Mouse (Mus musculus) layer of hippocampus, adult 8-10 months (tissue): ENCODE measurements around the gene Ldlrad3. TPM values are rescaled to one million over a fixed set of nuclear protein-coding genes. Genes with fewer than 3 reads are reported as not detected.

Experiments
- DNase-seq, 2 experiments: peaks; one replicate each; pipeline ENCODE4 v3.0.0; 2022; ENCODE audit warnings: low spot score in 2 of 2
- total RNA-seq, 4 experiments: library from RNA; stranded (reverse); gene quantifications; 2 replicates each; pipeline ENCODE4 v1.2.4; 2022

Ldlrad3 gene
- total RNA-seq, 4 experiments from 2014 or later: 10.0 to 13.2 (median 11.3) TPM

DNA sequence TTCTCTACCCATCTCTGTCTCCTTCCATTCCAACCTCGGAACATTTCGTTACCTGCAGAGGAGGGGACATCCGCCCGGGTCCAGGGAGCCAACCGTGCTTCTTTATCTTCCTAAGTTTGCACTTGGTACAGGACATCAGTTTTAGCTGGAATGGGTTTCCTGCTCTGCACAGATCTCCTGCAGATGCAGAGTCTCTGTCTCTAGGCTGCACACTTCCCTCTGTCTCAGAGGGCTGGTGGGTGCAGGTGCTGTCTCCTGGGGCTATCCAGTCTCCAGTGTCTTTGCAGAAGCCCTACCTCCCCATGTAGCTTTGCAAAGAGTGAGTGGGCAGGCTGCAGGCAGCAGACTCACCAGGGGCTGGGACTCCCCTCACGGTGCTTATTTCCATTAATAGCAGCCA, 109.9 kb downstream of the Ldlrad3 start:
- no peak for DNase-seq

DNA sequence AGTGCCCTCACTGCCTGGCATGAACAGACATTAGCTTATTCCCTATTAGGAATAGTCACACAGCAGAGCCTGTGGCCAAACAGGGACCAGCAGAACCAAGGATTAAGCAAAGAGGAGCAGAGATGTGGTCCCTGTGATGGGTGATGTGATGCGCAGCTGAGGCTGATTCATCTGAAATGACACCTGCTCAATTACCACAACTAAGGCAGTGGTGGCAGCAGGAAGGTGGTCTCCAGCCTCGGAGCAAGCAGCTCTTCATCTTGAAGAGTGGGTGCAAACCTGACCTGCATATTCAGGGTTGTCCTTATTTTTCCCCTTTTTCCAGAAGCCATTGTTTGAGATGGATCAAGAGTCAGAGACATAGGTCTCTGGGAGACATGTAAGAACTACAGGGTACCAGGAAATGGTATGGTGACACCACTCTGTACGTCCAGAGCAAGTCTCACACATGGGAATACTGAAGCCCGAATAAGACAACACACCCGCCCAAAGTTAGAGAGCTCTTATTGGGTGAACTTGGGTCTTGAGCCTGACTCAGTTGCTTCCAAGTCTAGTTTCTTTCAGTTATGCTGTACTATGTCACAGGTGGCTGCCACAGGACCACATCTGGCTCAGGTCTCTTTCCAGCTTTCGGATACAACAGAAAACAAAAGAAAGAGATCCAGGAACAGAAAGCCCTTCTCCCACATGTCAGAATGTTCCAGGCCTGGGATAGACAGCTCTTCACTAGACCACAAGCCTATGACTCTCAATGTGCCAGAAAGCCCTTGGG, 112.7 kb downstream of the Ldlrad3 start:
- no peak for DNase-seq

DNA sequence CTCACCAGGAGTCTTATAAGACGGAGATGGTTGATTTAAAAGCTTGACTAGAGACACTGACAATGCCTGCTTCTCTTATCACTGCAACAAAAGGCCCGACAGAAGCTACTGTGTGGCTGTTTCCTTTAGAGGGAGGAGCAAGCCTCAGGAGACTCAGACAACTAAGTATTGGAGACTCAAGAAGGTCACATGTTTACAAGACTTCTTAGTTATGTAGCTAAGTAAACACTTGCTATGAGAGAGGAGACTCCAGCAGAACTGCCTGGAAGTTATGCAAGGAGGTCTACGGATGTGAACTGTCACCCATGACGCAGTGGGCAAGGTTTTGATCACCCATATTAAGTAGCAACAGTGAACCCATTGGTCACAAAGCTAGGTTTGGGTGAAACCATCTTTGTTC, 113.3 kb downstream of the Ldlrad3 start:
- DNase-seq: no peak

DNA sequence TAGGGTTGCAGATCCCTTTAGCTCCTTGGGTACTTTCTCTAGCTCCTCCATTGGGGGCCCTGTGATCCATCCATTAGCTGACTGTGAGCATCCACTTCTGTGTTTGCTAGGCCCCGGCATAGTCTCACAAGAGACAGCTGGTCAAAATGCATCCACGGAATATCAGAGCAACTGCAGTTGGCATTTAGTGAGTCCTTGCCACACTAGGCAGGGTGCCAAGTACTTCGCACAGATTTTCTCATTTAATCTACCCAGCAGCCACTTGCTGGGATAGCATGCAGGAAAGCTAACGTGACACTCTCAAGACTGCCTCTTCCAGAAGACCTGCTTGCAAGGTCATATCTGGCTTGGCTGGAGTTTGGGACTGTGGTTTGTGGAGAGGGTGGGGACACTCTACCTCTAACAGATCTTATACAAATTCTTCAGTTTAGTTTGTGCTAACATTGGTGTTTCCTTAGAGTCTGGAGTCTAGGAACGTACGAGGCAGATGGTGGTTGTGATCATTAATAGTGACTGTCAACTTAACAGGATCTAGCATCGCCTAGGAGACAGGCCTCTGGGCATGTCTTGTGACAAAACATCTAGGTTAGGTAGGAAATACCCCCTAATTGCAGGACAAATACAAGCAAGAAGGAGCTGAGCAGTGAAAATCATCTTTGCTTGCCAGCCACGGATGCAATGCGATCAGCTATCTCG, 115.0 kb downstream of the Ldlrad3 start:
- peak in 1 of 2 experiments; percentile 64 for DNase-seq

DNA sequence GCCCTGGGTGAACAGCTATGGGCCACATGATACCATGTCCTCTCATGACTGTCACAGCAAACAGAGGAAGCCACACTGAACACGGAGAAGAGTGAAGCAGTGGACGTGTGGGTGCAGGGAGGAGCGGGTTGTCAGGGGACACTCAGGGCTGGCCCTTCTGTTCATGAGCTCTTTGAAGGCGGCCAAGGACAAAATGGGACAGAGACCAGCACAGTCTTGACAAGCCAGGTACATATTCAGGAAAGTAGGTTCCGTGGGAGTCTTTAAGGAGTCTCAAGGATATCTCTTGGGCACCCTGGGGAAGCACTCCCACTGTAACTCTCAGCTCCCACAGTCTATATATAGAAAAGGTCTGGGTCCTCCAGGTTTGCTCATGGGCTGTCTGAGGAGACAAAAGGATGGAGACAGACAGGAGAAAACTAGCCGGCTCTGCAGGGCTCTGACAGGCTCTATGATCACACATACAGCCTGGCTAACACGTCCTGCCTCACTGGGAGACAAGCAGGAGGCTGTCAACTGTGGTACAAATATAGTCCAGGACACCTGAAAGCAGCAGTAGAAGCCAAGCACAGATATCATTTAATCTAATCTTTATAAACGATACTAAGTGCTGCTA, 121.3 kb downstream of the Ldlrad3 start:
- DNase-seq: no peak

DNA sequence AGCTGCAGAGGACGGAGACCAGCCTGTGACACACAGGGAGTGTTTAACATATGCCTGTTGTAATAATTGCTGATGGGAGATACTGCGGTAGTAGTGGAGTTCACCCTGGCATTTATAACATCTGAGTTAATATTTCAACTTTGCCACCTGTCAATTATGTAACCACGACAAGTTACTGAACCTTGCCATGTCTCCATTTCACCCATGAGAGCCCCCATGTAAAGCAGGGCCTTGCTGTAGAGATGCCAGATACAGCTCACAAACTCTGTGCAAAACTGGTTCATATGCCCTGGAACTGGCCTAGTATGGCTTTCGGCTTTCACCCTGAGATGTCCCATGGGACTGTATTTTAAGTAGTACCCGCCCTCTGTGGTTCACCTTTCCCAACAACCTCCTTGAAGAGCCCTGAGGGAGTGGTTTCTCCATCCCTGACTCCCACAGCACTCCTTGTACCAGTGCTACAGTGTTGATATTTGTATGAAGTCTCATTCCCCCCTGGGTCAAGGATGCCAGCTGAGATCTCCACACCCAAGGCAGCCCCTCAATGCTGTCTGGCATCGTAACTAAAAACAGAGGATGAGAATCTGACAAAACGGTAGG, 122.2 kb downstream of the Ldlrad3 start:
- DNase-seq: no peak

DNA sequence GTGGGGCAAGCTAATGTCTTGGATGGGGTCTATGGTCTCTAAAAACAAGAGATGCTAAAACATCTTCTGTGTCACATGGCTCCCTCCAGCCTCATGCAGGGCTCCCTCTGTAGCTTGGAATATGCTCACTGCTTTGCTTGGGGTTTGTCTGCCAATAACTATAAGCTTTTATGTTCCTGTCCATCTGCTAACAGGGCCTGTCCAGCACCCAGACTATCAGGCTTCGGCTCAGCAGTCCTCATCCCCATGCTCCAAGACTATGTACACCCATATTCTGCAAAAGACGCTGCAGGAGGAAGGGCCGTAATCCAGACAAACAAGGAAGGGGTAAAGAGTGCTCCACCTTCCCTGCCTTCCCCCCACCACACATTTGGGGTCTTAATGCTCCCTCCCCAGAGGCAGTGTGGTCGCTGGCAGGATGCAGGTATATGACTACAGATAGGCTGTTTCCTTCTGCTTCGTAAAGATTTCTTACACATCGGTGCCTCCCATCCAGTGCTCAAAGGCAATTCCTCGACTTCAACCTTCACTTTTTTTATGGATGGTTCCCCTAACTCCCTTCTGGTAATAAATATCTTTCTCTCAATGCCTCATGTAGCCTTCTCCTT, 123.2 kb downstream of the Ldlrad3 start:
- DNase-seq: no peak

DNA sequence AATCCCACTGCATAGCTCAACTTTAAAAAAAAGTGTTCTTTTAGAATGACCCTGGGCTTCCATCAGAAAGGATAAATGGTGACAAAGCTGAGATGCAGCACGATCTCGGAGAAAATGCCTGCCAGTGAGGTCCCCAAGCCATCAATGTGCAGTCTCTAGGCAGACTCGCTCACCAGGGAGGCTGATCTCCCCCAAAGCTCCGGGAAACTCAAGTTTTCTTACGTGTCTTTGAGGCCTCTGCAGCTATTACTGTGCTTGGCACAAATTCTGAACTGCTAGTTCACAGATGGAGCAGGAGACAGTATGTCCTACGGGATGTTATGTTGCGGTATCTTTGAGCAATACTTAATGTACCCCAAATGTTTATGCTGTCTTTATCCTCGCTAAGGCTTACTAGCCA, 124.3 kb downstream of the Ldlrad3 start:
- DNase-seq: no peak

DNA sequence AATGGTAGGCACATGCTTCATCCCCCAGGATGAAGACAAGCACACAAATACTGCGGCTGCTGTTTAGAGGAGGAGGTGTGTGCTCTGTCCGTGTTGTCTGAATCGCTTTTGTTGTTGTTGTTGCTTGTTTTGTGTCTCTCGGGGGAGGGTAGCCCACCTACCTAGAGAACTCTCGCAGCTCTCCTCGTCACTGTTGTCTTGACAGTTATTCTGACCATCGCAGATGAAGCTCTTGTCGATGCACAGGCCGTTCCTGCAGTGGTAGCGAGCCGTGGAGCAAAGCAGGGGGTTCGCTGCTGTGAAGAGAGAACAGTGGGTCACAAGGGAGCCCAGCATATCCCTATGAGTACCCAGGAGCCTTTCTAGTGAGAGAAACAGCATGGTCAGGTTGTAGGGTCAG, 128.4 kb downstream of the Ldlrad3 start:
- DNase-seq: no peak

DNA sequence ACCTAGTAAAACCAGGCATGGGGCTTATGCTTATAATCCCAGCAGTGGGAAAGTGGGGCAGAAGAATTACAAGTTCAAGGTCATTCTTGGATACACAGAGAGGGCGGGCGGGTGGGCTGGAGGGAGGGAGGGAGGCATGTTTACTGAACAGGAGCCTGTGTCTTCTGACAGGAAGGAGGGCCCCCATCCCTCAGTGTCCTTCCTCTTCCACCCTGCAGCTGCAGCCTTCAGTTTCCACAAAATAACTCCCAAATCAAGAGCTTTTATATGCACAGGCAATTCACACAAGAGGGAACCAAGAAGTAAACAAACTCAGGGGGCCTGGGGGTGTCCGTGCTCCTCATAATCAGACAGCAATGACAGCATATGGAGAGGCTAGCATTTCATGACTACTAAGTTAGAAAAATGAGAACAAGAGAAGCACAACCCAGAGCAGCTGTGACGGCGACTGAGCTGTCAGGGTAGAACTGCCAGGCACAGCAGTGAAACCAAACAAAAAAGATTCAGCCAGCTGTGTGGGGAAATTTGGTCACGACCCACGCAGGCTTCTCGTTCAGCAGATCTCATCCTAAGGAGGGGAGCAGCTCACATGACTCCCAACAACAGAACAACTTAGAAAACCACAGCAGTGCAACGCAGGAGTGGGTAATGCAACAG, 129.0 kb downstream of the Ldlrad3 start:
- DNase-seq: peak; percentile 62 to 65

DNA sequence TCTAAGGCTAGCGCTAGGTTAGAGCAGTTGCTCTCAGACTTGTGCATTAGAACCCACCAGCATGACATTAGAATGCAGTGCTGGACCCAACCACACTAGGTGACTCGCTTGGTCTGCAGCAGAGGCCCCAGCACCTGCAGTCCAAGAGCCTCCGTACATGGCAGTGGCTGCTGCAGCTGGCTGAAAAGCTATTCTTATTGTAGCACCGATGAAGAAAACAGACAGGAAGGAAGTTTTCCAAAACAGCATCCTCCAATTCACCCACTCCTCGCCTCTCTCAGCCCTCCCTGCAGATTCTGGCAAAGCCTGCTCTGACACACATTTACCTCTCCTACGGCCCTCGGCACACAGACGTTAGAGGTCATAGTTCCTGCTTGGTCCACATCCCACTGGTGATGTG, 130.0 kb downstream of the Ldlrad3 start:
- no peak for DNase-seq

DNA sequence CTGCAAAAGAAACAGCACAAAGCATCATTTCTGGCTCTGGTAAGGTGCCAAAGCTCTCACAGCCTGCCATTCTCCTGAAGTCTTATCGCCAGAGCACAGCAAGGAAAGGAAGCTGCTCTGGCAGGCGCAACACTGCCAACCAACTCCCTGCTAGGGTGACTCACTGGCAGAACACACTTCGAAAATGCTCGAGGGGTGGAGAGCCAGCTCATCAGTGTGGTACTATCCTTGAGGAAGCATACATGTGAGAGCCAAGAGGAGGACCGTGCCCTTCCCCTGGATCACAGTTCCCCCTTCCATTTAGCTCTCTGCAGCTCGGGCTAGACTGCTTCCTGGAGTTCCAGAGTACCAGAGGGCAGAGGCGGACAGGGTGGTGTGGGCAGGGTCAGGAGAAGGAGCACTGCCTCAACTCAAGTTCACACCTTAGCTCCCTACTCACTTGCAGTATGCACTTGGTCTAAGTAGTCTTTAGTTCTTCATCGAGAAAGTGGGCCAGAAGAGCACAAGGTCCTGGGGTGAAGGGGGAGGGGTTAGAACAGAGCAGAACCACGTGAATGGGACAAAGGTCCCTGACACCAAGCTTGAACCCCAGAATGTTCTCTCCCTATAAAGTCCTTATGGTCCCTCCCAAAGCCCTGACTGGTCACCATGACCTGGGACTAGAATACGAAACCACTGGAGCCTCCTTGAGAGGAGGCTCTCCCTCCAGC, 133.1 kb downstream of the Ldlrad3 start:
- DNase-seq: peak; percentile 64 to 66

DNA sequence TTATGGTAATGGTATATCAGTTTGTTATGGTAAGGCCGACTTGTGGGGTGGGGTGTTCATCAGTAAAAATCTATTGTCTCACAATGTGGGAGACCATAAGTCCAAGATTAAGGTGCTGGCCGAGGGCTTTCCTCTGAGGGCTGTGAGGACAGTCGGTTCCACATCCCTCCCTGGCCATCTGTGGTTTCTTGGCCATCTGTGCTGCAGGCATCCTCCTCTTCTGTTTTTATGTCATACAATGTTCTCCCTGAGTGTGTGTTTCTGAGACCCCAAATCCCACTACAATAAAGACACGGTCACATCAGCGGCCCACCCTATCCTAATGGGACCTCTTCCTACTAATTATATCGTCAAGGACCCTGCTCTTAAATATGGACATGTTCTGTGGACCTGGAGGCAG, 133.8 kb downstream of the Ldlrad3 start:
- DNase-seq: peak in 1 of 2 experiments; percentile 49

DNA sequence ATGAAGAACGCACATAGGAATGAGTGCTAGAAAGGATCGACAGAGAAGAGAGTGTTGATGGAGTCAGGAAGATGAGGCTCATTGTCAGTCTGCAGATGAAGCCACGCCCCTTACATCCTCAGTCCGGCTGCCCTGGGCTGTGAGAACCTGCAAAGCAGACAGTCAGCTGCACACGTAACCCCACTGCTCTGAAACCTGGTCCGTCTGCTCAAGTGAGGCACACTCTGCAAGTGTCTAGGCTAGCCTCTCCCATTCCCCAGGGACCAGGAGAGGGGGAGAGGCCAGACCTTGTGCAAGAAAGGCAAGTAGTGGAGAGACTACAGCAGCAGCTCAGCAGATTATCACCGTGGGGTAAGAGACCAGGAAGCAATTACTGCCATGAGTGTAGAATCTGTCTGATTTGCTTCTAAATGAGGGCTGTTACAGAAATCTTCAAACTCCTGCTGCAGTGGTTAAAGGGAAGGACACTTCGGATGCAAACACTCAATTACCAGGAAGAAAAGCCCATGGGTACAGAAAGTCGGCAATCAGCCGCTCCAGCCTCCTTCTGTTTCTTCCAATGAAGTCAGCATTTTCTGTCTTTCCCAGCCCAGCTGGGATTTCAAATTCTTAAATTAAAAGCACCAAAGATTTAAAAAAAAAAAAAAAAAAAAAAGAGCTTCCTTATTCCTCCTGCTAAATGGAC, 136.2 kb downstream of the Ldlrad3 start:
- no peak for DNase-seq

DNA sequence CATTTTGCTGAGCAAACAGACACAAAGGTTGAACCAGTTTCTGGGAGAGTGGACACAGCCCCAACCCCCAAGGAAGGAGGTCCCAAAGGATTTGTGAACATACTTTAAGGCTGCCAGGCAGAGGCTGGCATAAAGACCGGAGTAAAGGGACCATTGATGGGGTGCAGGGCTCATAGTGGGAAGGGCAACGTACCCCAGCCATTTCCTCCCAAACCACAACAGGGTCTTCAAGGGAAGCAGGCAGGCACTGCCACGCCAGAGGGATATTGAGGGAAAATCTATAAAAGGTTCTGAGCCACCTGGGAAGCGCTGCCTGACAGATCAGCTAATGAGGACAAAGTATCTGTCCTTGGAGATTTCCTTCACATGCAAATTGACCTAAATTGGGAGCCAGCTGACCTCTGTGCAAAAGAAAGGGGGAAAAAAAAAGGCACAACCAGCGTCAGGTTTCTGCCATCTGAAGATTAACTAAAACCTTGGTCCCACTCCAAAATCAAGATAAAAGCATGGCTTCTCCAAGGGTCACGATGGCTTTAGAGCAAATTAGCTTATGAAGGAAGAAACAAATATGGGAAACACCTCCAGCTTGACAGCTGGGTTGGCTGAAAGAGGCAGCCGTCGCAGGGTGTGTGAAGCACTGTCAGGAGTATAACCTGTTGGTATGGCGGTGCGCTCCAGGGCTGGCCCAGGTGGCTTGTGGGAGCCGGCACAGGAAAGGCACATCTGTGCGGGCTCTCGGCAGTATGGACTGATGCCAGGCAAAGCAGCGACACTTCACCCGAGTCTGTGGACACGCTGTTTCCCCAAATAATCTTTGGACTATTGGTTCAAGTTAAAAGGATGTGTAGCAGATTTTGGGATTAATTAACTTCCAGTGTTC, 137.6 kb downstream of the Ldlrad3 start:
- no peak for DNase-seq

DNA sequence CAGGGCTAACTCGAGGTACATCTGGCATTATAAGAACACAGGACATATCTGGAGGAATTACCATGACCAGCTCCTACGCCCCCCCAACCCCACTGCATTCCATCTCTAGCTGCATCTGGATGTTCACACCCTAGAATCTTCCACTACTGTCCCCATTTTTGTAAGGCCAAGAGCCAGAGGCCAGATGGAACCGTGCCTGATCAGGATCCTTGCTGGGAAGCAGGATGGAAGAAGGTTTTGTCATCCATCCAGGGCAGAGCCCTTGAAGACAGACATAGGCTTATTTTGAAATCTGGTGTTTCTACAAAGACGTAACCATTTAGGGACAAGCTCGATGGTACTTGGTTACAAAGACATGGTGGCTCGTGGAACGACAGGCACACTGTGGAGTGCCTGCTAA, 139.7 kb downstream of the Ldlrad3 start:
- DNase-seq: no peak

DNA sequence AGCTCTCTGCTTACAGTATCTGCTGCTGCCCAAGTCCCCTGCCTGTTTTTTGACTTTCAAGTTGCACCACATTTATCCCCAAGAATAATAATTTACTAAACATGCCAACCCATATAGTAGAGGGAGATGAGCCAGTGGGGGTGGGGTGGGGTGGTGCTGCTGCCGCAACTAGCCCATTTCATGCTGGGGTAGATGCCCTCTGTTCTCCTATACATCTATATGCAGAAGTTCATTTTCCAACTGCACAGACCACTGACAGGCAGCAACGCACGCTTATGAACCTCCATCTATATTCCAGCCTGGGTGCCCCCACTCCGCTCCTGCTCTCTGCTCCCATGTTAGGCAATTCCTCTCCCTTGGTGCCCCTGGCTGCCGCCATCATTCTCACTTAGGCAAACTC, 145.7 kb downstream of the Ldlrad3 start:
- DNase-seq: no peak

DNA sequence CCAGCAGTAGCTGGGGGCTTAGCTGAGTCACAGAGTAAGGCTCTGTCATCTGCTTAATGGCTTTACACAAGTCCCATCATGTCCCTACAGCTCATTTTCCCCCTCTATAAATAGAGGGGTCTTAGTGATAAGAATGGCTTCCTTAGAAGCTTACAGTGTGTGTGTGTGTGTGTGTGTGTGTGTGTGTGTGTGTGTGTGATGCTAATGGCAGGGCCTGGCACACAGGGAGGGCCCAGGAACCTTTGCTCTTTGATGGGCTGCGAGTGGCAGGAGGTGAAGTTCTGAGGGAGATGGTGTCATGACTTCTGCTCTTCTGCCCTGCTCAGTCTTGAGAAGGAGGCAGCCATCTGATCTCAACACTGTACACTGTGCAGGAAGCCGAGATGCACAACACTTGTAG, 146.2 kb downstream of the Ldlrad3 start:
- no peak for DNase-seq
